Mouse (Mus musculus): ENCODE data around the gene Pip4k2a.

GRCm38 (mm10) chr2:18884277-18884676, 113.6 kb downstream of the Pip4k2a start:
- TF ChIP-seq POLR2A (IDR thresholded peaks at IDR 0.05; ENCODE audit: borderline replicate concordance, insufficient read depth, low read length) = no peak
- no peak for TF ChIP-seq CTCF (IDR thresholded peaks at IDR 0.05; ENCODE audit: borderline replicate concordance, insufficient read depth, low read depth, low read length)
